Mouse (Mus musculus) heart, adult 8-10 months (tissue): ENCODE results near the gene Ephb3. TPM values are rescaled to one million over a fixed set of nuclear protein-coding genes. Genes with fewer than 3 reads are reported as not detected.
A peak's percentile ranks its signal among the peaks of the same experiment; 100 is the strongest.
"Not testable (repeated sequence)": the region's sequence is repeated elsewhere in the genome, so short reads cannot be mapped to it uniquely, and the experiment has no call there.

Experiments
- DNase-seq: peaks from one replicate; pipeline ENCODE4 v3.0.0; 2022; ENCODE audit warnings: low spot score
- total RNA-seq, 4 experiments: library from RNA; stranded (reverse); gene quantifications; 2 replicates each; pipeline ENCODE4 v1.2.4; 2022

Ephb3 gene
- 10 to 100 TPM in 2 of 4 experiments, 1 to 10 TPM in 2; 7.1 to 10.0 (median 8.8) TPM for total RNA-seq

GRCm38 (mm10) chr16:21204367-21205092, at the start of gene Ephb3:
Ephb3 (plus strand) TSS chr16:21204755.
- DNase-seq, result peak; percentile 98

GRCm38 (mm10) chr16:21156261-21156660, 48.3 kb upstream of the Ephb3 start:
- not testable (repeated sequence) for DNase-seq

DNA sequence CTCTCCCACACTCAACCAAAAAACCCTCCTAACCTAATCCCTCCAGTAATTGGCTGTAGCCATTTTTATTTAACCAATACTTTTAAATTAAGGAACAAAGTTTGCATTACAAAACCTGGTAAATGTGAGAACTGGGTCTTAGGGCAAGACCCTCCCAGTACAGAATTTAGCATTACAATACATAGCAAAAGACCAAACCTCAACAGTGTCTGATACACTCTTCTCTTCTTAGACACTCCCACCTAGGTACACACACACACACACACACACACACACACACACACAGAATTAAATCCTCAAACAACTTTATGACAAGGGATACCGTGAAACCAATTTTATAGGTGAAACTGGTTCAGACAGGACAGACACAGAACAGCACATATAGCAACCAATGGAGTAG, 45.3 kb upstream of the Ephb3 start:
- DNase-seq, result not testable (repeated sequence)

DNA sequence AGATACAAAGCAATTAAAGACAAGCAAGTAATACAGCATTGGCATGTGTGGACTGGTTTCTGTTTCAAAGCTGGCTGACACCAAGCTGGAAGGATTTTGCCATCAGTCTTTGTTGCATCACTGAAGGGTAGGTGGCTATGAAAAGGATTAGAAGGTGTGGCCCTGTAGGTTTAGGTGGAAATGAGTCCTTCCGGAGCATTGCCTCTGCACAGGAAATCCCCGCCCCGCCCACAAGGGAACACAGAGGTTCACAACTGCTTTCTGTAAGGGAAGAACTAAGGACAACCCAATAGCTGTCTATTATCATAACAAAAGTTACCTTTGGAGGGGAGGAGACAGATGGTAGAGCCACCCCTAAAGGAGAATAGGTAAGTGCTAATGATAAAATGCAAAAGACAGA, 41.1 kb upstream of the Ephb3 start:
- not testable (repeated sequence) for DNase-seq

DNA sequence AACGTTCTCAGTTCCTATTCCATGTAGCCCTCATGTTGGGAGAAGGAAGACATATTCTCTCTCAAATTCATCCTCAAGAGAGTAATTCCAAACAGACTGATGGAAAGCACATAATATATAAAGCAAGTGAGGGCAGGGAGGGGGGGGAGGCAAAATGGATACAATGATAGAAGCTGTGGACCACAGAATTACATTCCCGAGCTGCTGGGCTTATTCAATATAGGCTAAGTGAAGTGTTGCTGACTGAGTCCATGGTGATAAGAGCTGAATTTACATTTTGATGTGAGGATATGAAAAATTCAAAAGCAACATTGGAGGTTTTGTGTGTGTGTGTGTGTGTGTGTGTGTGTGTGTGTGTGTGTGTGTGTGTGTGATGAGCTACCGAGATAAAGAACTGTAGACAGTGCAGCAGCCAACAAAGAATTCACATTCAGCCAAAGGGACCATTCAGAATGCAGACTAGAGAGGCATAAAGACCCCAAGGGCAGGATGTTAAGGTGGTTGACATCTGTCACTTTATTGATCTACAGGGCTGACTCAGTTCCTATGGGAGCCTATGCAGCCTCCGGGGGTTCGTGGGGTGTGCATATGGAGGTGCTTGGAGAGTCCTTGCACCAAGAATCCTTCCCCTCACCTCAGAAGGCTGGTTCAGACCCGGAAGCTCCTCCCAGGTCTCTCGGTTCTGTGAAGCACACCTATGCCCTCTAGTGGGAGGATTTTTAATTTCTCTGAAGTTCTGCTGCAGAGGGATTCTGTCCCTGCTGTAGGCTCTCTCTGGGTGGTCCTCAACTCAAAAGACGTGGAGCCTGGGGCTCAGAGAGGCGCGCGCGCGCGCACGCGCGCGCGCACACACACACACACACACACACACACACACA, 39.0 kb upstream of the Ephb3 start:
- DNase-seq, result not testable (repeated sequence)

DNA sequence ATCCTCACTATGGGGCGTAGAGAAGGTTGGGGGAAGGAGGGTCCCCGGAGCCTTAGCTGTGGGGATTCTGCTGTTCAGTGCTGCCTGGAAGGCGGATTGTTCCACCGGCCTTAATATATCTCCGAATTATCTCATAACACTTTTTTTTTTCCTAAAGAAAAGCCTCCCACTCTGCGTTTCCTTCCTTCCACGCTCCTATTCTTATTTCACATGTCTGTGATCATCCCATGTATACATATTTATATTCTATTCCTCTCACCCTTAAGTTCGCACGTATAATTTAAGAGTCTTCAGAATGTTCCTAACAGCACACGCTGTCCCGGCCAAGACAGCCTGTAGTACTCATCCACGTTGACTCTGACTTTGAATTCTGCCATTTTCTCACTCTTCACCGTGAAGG, 35.8 kb upstream of the Ephb3 start:
- DNase-seq, result no peak

DNA sequence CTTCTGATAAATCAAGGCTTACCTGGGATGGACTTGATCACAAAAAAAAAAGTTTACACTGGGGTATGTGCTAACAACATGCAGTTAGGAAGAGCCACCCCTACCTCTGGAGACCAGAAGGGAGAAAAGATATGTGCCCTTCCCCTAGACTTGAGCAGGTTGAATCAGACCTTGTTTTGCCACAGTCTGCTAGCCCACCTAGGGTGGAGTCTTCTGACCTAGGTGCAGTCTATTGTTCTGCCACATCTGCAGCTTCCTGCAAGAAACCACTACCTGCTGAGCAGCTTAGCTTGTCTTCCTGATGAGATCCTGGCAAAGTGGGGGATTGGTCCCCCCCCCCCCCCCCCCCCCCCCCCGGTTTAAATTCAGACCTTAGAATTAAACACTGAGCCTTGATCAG, 29.3 kb upstream of the Ephb3 start:
- no peak for DNase-seq

GRCm38 (mm10) chr16:21182108-21182507, 22.4 kb upstream of the Ephb3 start:
- no peak for DNase-seq

GRCm38 (mm10) chr16:21184697-21185096, 19.9 kb upstream of the Ephb3 start:
- no peak for DNase-seq

- no peak for DNase-seq
These were observed 17.0 kb upstream of the Ephb3 start for GRCm38 (mm10) chr16:21187568-21187967.

DNA sequence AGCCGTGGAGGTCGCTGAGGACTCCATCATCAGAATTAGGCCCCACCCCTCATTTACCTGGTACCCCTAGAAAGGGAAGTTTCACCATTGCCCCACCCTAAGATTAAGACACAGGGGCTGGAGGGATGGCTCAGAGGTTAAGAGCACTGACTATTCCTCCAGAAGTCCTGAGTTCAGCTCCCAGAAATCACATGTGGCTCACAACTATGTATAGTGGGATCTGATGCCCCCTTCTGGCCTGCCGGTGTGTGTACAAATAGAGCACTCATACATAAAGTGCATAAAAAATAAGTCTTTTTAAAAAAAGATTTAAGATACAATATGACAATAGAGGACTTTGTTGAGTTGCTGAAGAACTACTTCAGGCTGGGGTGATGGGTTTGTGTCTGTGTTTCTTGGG, 16.2 kb upstream of the Ephb3 start:
- DNase-seq, result no peak

- DNase-seq, result no peak
These were observed 13.0 kb upstream of the Ephb3 start for GRCm38 (mm10) chr16:21191569-21191968.

DNA sequence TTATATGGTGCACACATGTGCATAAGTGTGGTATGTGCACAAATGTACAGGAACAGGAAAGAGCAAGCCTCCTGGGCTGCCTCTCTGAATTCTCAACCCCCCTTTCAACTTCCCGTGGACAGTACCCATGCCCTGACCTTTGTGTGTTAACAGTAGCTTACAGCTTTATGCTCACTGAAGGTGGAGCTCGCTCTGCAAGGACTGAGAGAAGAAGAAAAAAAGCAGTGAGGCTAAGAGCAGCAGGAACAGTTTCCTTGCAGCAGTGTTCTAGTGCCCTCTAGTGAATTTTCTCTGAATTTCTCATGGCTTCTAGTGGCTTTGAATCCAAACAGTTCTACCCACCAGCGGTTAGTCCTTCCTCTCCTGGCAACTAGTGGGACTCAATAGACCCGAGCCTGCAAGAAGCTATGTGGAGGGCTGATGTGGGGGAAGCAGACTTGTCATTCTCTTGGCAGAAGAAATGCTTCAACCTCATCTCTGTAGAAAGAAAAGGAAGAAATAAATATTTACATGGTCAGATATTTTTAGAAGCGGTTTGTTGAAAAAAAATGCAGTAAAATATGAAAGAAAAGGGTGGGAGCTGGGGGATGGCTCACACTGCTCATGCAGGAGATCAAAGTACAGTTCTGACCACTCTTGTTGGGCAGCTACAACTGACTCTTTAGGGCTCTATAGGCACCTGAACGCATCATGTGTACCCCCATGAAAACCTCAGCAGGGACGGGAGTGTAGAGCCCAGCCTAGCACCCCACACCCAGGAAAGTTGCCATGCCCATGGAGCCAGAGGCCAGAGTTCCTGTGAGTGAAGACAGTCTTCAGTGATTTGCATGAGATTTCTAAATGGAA, 11.8 kb upstream of the Ephb3 start:
- peak; percentile 51 for DNase-seq

GRCm38 (mm10) chr16:21194182-21194581, 10.4 kb upstream of the Ephb3 start:
- DNase-seq, result no peak

- DNase-seq, result no peak
These were observed 9.2 kb upstream of the Ephb3 start for GRCm38 (mm10) chr16:21195260-21195866.

DNA sequence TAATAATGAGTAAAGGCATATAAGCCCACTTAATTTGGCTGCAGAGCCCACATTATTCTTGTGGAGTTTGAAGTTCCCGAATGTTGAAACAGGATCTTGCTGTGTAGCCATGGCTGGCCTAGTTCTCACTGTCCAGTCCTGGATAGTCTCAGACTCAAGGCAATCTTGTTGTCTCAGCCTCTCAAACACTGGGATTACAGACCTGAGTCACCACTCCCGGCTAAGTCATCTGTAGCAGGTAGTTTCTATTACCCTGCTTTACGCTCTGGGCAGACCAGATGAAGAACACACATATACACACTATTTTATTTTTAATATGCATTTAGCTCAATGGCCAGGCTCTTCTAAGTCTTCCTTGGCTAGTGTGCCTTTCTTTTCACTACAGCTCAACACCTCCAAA, 8.0 kb upstream of the Ephb3 start:
- DNase-seq, result no peak

- DNase-seq, result no peak
These were observed 7.0 kb upstream of the Ephb3 start for GRCm38 (mm10) chr16:21197542-21197941.

- no peak for DNase-seq
These were observed 6.5 kb upstream of the Ephb3 start for GRCm38 (mm10) chr16:21198006-21198405.

DNA sequence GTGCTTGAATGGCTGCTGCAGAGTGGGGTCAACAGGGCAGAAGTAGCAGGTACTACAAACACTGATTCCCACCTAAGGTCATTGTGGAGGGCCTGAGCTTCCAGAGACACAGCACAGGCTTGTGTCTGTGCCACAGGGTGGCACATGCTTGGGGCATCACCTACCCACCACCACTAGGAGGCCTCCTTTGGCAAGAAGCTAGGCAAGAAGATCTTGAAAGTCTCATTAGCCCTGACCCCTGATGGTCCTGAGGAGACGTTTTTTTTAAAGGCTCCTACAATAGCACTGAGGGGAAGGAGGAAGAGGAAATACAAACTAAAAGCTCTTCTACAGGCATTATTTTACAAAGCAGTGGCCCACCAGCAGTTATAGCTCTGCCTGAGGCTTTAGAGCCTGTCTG, 6.0 kb upstream of the Ephb3 start:
- DNase-seq, result no peak

- DNase-seq, result no peak
These were observed 5.1 kb upstream of the Ephb3 start for GRCm38 (mm10) chr16:21199426-21199825.

- no peak for DNase-seq
These were observed 1.8 kb upstream of the Ephb3 start for GRCm38 (mm10) chr16:21202731-21203130.
